Mouse (Mus musculus) CD8-positive naive resting alpha-beta T cell, adult 57 days (primary cell): ENCODE data around the gene Tgfbr1. TPM values are rescaled to one million over a fixed set of nuclear protein-coding genes. Genes with fewer than 3 reads are reported as not detected.

Source experiments
- total RNA-seq: library from RNA; stranded (reverse); gene quantifications from one replicate; pipeline ENCODE4 v1.2.4, GENCODE M21; 2023

The Tgfbr1 gene
- total RNA-seq = 22.4 TPM

DNA sequence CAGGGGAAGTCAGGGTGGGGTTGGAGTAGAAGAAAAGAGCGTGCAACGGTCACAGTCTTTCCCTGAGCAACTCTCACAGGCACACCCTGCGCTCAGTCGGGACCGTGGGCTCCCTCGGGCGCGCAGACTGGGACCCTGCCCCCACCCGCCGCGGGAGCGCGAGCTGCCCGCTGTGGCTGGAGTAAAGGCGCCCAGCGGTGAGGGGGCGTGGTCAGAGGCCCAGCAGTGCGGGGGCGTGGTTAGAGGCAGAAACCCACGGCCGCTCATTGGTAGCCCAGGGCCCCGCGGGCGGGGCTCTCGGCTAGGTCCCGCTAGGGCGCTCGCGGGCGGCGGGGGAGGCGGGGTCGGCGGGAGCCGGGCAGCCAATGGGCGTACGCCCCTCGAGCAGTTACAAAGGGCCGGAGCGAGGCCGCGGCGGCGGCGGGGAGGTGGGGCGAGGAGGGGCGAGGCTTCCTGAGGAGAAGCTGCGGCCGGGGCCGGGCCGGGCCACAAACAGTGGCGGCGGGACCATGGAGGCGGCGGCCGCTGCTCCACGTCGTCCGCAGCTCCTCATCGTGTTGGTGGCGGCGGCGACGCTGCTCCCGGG, at the start of gene Tgfbr1:
Tgfbr1 (plus strand) TSS at position 420 of the 586 bp plus-strand sequence.

Other genes starting within 250 kb of the Tgfbr1 start
- gene Col15a1, start 145.1 kb upstream of the Tgfbr1 start, total RNA-seq = 0.40 TPM
- 12.6 TPM for gene Alg2, start 121.1 kb downstream of the Tgfbr1 start, total RNA-seq
- 103 TPM for gene Sec61b, start 121.4 kb downstream of the Tgfbr1 start, total RNA-seq